In genomic region chr4:83302887-83303827, GRCm38 (mm10) we compare ENCODE assay signal across 8 mouse cellular contexts. TPM values are rescaled to one million over a fixed set of nuclear protein-coding genes. Genes with fewer than 3 reads are reported as not detected.
DNase-seq lines count a peak whose midpoint lies in the region; ATAC-seq lines count a peak whose summit lies in the region.

No protein-coding gene starts in this region.

- H3K4me1 ChIP-seq in heart, embryonic 10.5 days, result peaks cover 11% of the 10 kb centered on the region
- H3K4me1 ChIP-seq in hindbrain, embryonic 16.5 days (ENCODE audit: control insufficient read depth, insufficient read depth, low read depth, low read length), result no peaks in the 10 kb centered on the region

- DNase-seq in heart, adult 11 months, result peak; percentile 95
- no peak for DNase-seq in heart, embryonic 10.5 days (ENCODE audit: low spot score)
- DNase-seq in cerebellum, postnatal 10 days, result peak; percentile 88 to 92
- peak; percentile 42 to 64 for DNase-seq in frontal cortex, postnatal 10 days (ENCODE audit: low spot score in 2 of 2)
- DNase-seq in layer of hippocampus, postnatal 14 days (ENCODE audit: low spot score in 2 of 2), result peak; percentile 57 to 82
- peak; percentile 88 for DNase-seq in lung, postnatal 25 days (ENCODE audit: low spot score)
- peak; percentile 84 for DNase-seq in right cerebral cortex, adult 18-20 months

- no peaks in the 10 kb centered on the region for H3K36me3 ChIP-seq in heart, embryonic 10.5 days
- no peaks in the 10 kb centered on the region for H3K36me3 ChIP-seq in hindbrain, embryonic 16.5 days (ENCODE audit: control insufficient read depth, insufficient read depth, low read length)

- no peaks in the 10 kb centered on the region; the same call in 1 of the 2 replicates for H3K9me3 ChIP-seq in heart, embryonic 10.5 days
- H3K9me3 ChIP-seq in hindbrain, embryonic 16.5 days (ENCODE audit: control insufficient read depth, low read length), result no peaks in the 10 kb centered on the region

- H3K27me3 ChIP-seq in heart, embryonic 10.5 days (ENCODE audit: insufficient read depth, poor library complexity, severe bottlenecking), result no peaks in the 10 kb centered on the region
- H3K27me3 ChIP-seq in hindbrain, embryonic 16.5 days (replicated peaks; ENCODE audit: control insufficient read depth, insufficient read depth, low read length), result no peaks in the 10 kb centered on the region

- no peak overlapping the region for H3K4me3 ChIP-seq in heart, embryonic 10.5 days
- H3K4me3 ChIP-seq in hindbrain, embryonic 16.5 days (ENCODE audit: low read length), result no peak overlapping the region

- H3K4me2 ChIP-seq in hindbrain, embryonic 16.5 days (ENCODE audit: low read length), result no peak overlapping the region

- H3K27ac ChIP-seq in heart, embryonic 10.5 days, result no peak overlapping the region
- no peak overlapping the region for H3K27ac ChIP-seq in hindbrain, embryonic 16.5 days (ENCODE audit: low read depth, low read length)

- H3K9ac ChIP-seq in hindbrain, embryonic 16.5 days (ENCODE audit: low read depth, low read length), result no peak overlapping the region

- peak; percentile 79 for ATAC-seq in hindbrain, embryonic 16.5 days

- WGBS in heart, embryonic 10.5 days, result 36% methylated on average over 13 of the region's 13 CpGs
- WGBS in hindbrain, embryonic 16.5 days, result 42% methylated on average over 13 of the region's 13 CpGs

RNA-seq across cellular contexts. Expression of gene Ttc39b, which starts 20.9 kb away (rescaled TPM):
- 2.5 and 3.1 TPM in 2 replicates for polyA plus RNA-seq in heart, embryonic 10.5 days (2016; fragmentation: Nextera tagmentation; extraction: Ambion mirVana)
- polyA plus RNA-seq in hindbrain, embryonic 16.5 days (2015; fragmentation: Nextera tagmentation; extraction: Ambion mirVana), result 6.2 and 6.4 TPM in 2 replicates
- 10 to 100 TPM; 32.5 TPM for total RNA-seq in layer of hippocampus, postnatal 14 days (2021)
